Mouse (Mus musculus) CH12.LX (cell line): ENCODE data around the gene Plekha5. TPM values are rescaled to one million over a fixed set of nuclear protein-coding genes. Genes with fewer than 3 reads are reported as not detected.

Experiments used
- DNase-seq: peaks from one replicate; pipeline ENCODE4 v3.0.0-alpha.2; 2013; ENCODE audit errors: extremely low read depth
- H3K27ac ChIP-seq: 2 replicates; pipeline ENCODE4 v1.5.1; 2012; ENCODE audit warnings: low read depth, mild to moderate bottlenecking, control low read depth, moderate library complexity; ENCODE audit not compliant: insufficient read depth
- H3K27me3 ChIP-seq: replicated peaks from 2 replicates; pipeline ENCODE3; 2012; ENCODE audit warnings: inconsistent platforms
- H3K36me3 ChIP-seq, 2 experiments: replicated peaks in 1 of 2; 2 replicates each; pipeline versions ENCODE3 to v1.6.1; 2012; ENCODE audit warnings: inconsistent platforms in 1 of 2, low read length in 1 of 2, mild to moderate bottlenecking in 1 of 2, mixed read lengths in 1 of 2, moderate library complexity in 1 of 2; ENCODE audit not compliant: control insufficient read depth in 1 of 2, insufficient read depth in 1 of 2
- H3K4me1 ChIP-seq, 2 experiments: 2 replicates each; pipeline ENCODE4 v1.6.1; 2012; ENCODE audit warnings: inconsistent platforms in 1 of 2, moderate library complexity in 1 of 2; ENCODE audit not compliant: insufficient read depth in 2 of 2, control insufficient read depth in 1 of 2
- H3K4me2 ChIP-seq: 2 replicates; pipeline ENCODE4 v1.6.1; 2012; ENCODE audit warnings: low read depth, mild to moderate bottlenecking, control low read depth; ENCODE audit not compliant: poor library complexity, insufficient read depth, severe bottlenecking
- H3K4me3 ChIP-seq, 3 experiments: fragments of 150-350 bp in 1 of 3; sonication (generic) in 1 of 3; replicated peaks in 1 of 3; 2 replicates each; pipeline versions ENCODE3 to v1.5.1; 2011 to 2012; ENCODE audit warnings: low read depth in 2 of 3, low read length in 2 of 3, mild to moderate bottlenecking in 2 of 3, moderate library complexity in 2 of 3, control low read depth in 1 of 3, improper control_type of control experiment in 1 of 3, inconsistent platforms in 1 of 3, mixed read lengths in 1 of 3; ENCODE audit not compliant: poor library complexity in 1 of 3
- H3K79me2 ChIP-seq: replicated peaks from 2 replicates; pipeline ENCODE4 v1.6.1; 2012; ENCODE audit warnings: mild to moderate bottlenecking, moderate library complexity; ENCODE audit not compliant: control insufficient read depth, poor library complexity, insufficient read depth, severe bottlenecking; ENCODE audit errors: extremely low read depth
- H3K9ac ChIP-seq: 2 replicates; pipeline ENCODE4 v1.6.1; 2012; ENCODE audit warnings: low read depth, mild to moderate bottlenecking, control low read depth, moderate library complexity; ENCODE audit not compliant: insufficient read depth
- H3K9me3 ChIP-seq: replicated peaks from 2 replicates; pipeline ENCODE3; 2012; ENCODE audit warnings: low read length, inconsistent platforms, mixed read lengths
- CTCF ChIP-seq, 2 experiments: IDR thresholded peaks in 1 of 2; conservative IDR thresholded peaks in 1 of 2; 2 replicates each; pipeline ENCODE4 v1.5.1; 2011 to 2012; ENCODE audit warnings: low read depth in 2 of 2, low read length in 2 of 2, improper control_type of control experiment in 1 of 2, inconsistent platforms in 1 of 2, mild to moderate bottlenecking in 1 of 2, moderate library complexity in 1 of 2
- E2F4 ChIP-seq: IDR thresholded peaks from 2 replicates; pipeline ENCODE4 v1.6.1; 2011; ENCODE audit warnings: low read depth, low read length, improper control_type of control experiment; ENCODE audit not compliant: insufficient replicate concordance
- ELF1 ChIP-seq: IDR thresholded peaks from 2 replicates; pipeline ENCODE4 v1.6.1; 2014; ENCODE audit warnings: low read depth, mild to moderate bottlenecking, inconsistent platforms, low read length, improper control_type of control experiment
- EP300 ChIP-seq: IDR thresholded peaks from 2 replicates; pipeline ENCODE4 v1.6.1; 2011; ENCODE audit warnings: low read length, improper control_type of control experiment
- GABPA ChIP-seq: IDR thresholded peaks from 2 replicates; pipeline ENCODE4 v1.6.1; 2012; ENCODE audit warnings: low read depth, low read length, improper control_type of control experiment, inconsistent platforms; ENCODE audit not compliant: insufficient replicate concordance
- IRF4 ChIP-seq: IDR thresholded peaks from 2 replicates; pipeline ENCODE4 v1.6.1; 2014; ENCODE audit warnings: low read depth, mild to moderate bottlenecking, inconsistent platforms, low read length, improper control_type of control experiment
- MAFK ChIP-seq: IDR thresholded peaks from 2 replicates; pipeline ENCODE4 v1.6.1; 2011; ENCODE audit warnings: low read length, improper control_type of control experiment; ENCODE audit not compliant: insufficient replicate concordance
- MAX ChIP-seq: IDR thresholded peaks from 2 replicates; pipeline ENCODE4 v1.6.1; 2011; ENCODE audit warnings: low read length, improper control_type of control experiment
- MAZ ChIP-seq: IDR thresholded peaks from 2 replicates; pipeline ENCODE4 v1.6.1; 2012; ENCODE audit warnings: low read depth, mild to moderate bottlenecking, inconsistent platforms, low read length, improper control_type of control experiment, moderate library complexity
- MEF2A ChIP-seq: IDR thresholded peaks from 2 replicates; pipeline ENCODE4 v1.6.1; 2014; ENCODE audit warnings: low read depth, mild to moderate bottlenecking, inconsistent platforms, low read length, improper control_type of control experiment, borderline replicate concordance
- MYC ChIP-seq: IDR thresholded peaks from 2 replicates; pipeline ENCODE4 v1.6.1; 2011; ENCODE audit warnings: low read depth, mild to moderate bottlenecking, improper control_type of control experiment, low read length
- NRF1 ChIP-seq: IDR thresholded peaks from 2 replicates; pipeline ENCODE4 v1.6.1; 2014; ENCODE audit warnings: low read depth, mild to moderate bottlenecking, inconsistent platforms, low read length, improper control_type of control experiment, moderate library complexity
- PAX5 ChIP-seq: IDR thresholded peaks from 2 replicates; pipeline ENCODE4 v1.6.1; 2012; ENCODE audit warnings: low read length, inconsistent platforms, mixed read lengths
- POLR2AphosphoS2 ChIP-seq: IDR thresholded peaks from 2 replicates; pipeline ENCODE4 v1.6.1; 2011; ENCODE audit warnings: low read depth, low read length, improper control_type of control experiment
- RAD21 ChIP-seq: IDR thresholded peaks from 2 replicates; pipeline ENCODE4 v1.6.1; 2011; ENCODE audit warnings: low read depth, mild to moderate bottlenecking, low read length, improper control_type of control experiment, moderate library complexity
- SIN3A ChIP-seq: IDR thresholded peaks from 2 replicates; pipeline ENCODE4 v1.6.1; 2012; ENCODE audit warnings: low read length, improper control_type of control experiment, inconsistent platforms
- TBP ChIP-seq: conservative IDR thresholded peaks from 2 replicates; pipeline ENCODE4 v1.6.1; 2011; ENCODE audit warnings: low read depth, low read length, improper control_type of control experiment
- TCF12 ChIP-seq: IDR thresholded peaks from 2 replicates; pipeline ENCODE4 v1.6.1; 2014; ENCODE audit warnings: low read depth, mild to moderate bottlenecking, inconsistent platforms, low read length, improper control_type of control experiment
- USF1 ChIP-seq: IDR thresholded peaks from 2 replicates; pipeline ENCODE4 v1.6.1; 2014; ENCODE audit warnings: low read depth, mild to moderate bottlenecking, inconsistent platforms, low read length, improper control_type of control experiment
- USF2 ChIP-seq: conservative IDR thresholded peaks from 2 replicates; pipeline ENCODE4 v1.6.1; 2011; ENCODE audit warnings: low read depth, low read length, improper control_type of control experiment
- ZC3H11A ChIP-seq: IDR thresholded peaks from 2 replicates; pipeline ENCODE4 v1.6.1; 2012; ENCODE audit warnings: low read depth, mild to moderate bottlenecking, inconsistent platforms, low read length, improper control_type of control experiment
- ZKSCAN1 ChIP-seq: IDR thresholded peaks from 2 replicates; pipeline ENCODE4 v1.6.1; 2012; ENCODE audit warnings: low read depth, inconsistent platforms, low read length, improper control_type of control experiment, borderline replicate concordance
- dilution Hi-C: fragments of 300-500 bp; cut with MboI; formaldehyde crosslinking; loops from 2 replicates; pipeline ENCODE4 v1.14.3; 2020; ENCODE audit warnings: low sequenced_read_pairs; ENCODE audit not compliant: extremely low pct_unique_long_range_greater_than_20kb, extremely low pct_ligation_motif_present
- in situ Hi-C: fragments of 300-500 bp; cut with MboI; formaldehyde crosslinking; loops from 3 replicates; pipeline ENCODE4 v1.14.3; 2019; ENCODE audit warnings: low sequenced_read_pairs, low pct_ligation_motif_present, low pct_unique_long_range_greater_than_20kb, mixed read lengths
- polyA plus RNA-seq: library from polyadenylated mRNA; unstranded; fragments of >175 nt; gene quantifications from 2 replicates; pipeline ENCODE4 v1.2.1, GENCODE M21; 2012; ENCODE audit warnings: low read depth; ENCODE audit not compliant: insufficient read length
- total RNA-seq, 2 experiments: library from RNA; depleted of rRNA; stranded (reverse); fragments of 300-350 nt in 1 of 2; fragments of >200 nt in 1 of 2; gene quantifications; 2 replicates each; pipeline ENCODE4 v1.2.3; 2012 to 2014

Gene Plekha5
- total and polyA plus RNA-seq, 3 experiments, result 0.12 to 0.38 (median 0.27) TPM

- Histone ChIP-seq H3K4me1 (peaks cover 0 to 4% of the 10 kb centered on the region in 2 experiments; a peak in 1 of 4 replicates), H3K27me3 (no peaks in the 10 kb centered on the region), H3K9me3 (no peaks in the 10 kb centered on the region), H3K9ac (no peak overlapping the region), H3K27ac (no peak overlapping the region), H3K4me2 (no peak overlapping the region), H3K4me3 (no peak overlapping the region), H3K79me2 (no peaks in the 10 kb centered on the region), H3K36me3 (no peaks in the 10 kb centered on the region)
- in situ Hi-C loops (no loop called here), dilution Hi-C loops (no loop called here)
- TF ChIP-seq SIN3A, result no peak
- no peak for TF ChIP-seq POLR2AphosphoS2
- TF ChIP-seq MYC, result no peak
- no peak for TF ChIP-seq IRF4
- no peak for TF ChIP-seq NRF1
- TF ChIP-seq ZC3H11A, result no peak
- TF ChIP-seq ELF1, result no peak
- TF ChIP-seq CTCF (conservative IDR thresholded peaks at IDR 0.05 in 1 of 2, IDR thresholded peaks at IDR 0.05 in 1 of 2; ENCODE audit: low read depth in 2 of 2, low read length in 2 of 2), result no peak
- DNase-seq, result no peak
Observed at GRCm38 (mm10) chr6:140490921-140491537, 67.2 kb downstream of the Plekha5 start.

GRCm38 (mm10) chr6:140492043-140492442, 68.2 kb downstream of the Plekha5 start:
- H3K9me3 ChIP-seq, result no peaks in the 10 kb centered on the region
- in situ Hi-C loops (no loop called here), dilution Hi-C loops (no loop called here)
- H3K36me3 ChIP-seq, result no peaks in the 10 kb centered on the region
- no peak for TF ChIP-seq TCF12
- no peak overlapping the region for H3K4me2 ChIP-seq
- H3K27ac ChIP-seq, result no peak overlapping the region
- no peak overlapping the region for H3K9ac ChIP-seq
- no peak overlapping the region for H3K4me3 ChIP-seq
- H3K27me3 ChIP-seq, result no peaks in the 10 kb centered on the region
- H3K4me1 ChIP-seq, result peaks cover 0 to 4% of the 10 kb centered on the region in 2 experiments; a peak in 1 of 4 replicates
- no peak for DNase-seq
- no peaks in the 10 kb centered on the region for H3K79me2 ChIP-seq

DNA sequence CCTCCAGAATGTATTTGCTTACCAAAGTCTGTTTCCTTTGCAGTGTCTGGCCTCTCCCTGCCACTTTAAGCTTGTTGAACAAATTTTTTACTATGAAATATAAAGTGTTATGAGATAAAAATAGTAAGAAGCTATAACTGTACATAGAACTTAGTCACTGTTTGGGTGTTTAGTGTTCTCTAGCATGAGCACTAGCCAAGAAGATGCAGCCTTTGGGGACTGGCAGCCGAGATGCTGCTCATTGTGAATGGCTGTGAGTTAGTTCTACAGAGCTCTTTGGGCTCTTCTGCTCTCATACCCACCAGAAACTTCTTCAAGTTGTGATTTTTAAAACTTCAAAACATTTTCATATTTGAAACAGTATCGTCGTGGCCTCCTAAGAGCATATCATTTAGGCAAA, 74.2 kb downstream of the Plekha5 start:
- in situ Hi-C loops, result no loop called here
- no peak for DNase-seq
- no peak overlapping the region for H3K4me3 ChIP-seq
- H3K79me2 ChIP-seq, result no peaks in the 10 kb centered on the region
- no peaks in the 10 kb centered on the region for H3K9me3 ChIP-seq
- H3K27ac ChIP-seq, result no peak overlapping the region
- H3K36me3 ChIP-seq, result no peaks in the 10 kb centered on the region
- H3K9ac ChIP-seq, result no peak overlapping the region
- H3K27me3 ChIP-seq, result no peaks in the 10 kb centered on the region
- no peak for TF ChIP-seq MAFK
- TF ChIP-seq USF2, result no peak
- no peak for TF ChIP-seq ELF1
- TF ChIP-seq ZC3H11A, result no peak
- TF ChIP-seq EP300, result no peak
- no peak for TF ChIP-seq POLR2AphosphoS2
- no peak for TF ChIP-seq MAX
- TF ChIP-seq TBP, result no peak
- TF ChIP-seq IRF4, result no peak
- TF ChIP-seq GABPA, result no peak
- TF ChIP-seq RAD21, result no peak
- no peak for TF ChIP-seq USF1
- no peak for TF ChIP-seq ZKSCAN1
- no peak for TF ChIP-seq MEF2A
- TF ChIP-seq E2F4, result no peak
- no peak for TF ChIP-seq PAX5
- TF ChIP-seq NRF1, result no peak
- no peak for TF ChIP-seq MAZ
- TF ChIP-seq, all 38 proteins: peak for 0
- no peak overlapping the region for H3K4me2 ChIP-seq
- peaks cover 0 to 1% of the 10 kb centered on the region in 2 experiments; a peak in 1 of 4 replicates for H3K4me1 ChIP-seq
- dilution Hi-C loops, result no loop called here
